Mouse (Mus musculus): ENCODE results near the gene Rhbdl3. TPM values are rescaled to one million over a fixed set of nuclear protein-coding genes. Genes with fewer than 3 reads are reported as not detected.

The Rhbdl3 gene
- polyA plus RNA-seq, 1 experiment from 2014 or later = 9.0 TPM

Other genes starting within 250 kb of the Rhbdl3 start
- 35.0 and 37.4 TPM in 2 replicates for gene Crlf3, start 219.9 kb upstream of the Rhbdl3 start, polyA plus RNA-seq (2014; fragmentation: Nextera tagmentation; extraction: Ambion mirVana)
- gene Atad5, start 211.5 kb upstream of the Rhbdl3 start, polyA plus RNA-seq (2014; fragmentation: Nextera tagmentation; extraction: Ambion mirVana) = 21.8 and 25.7 TPM in 2 replicates
- gene Tefm, start 158.7 kb upstream of the Rhbdl3 start, polyA plus RNA-seq (2014; fragmentation: Nextera tagmentation; extraction: Ambion mirVana) = 31.8 and 32.1 TPM in 2 replicates
- gene Adap2, start 146.8 kb upstream of the Rhbdl3 start, polyA plus RNA-seq (2014; fragmentation: Nextera tagmentation; extraction: Ambion mirVana) = 0.24 and 0.68 TPM in 2 replicates
- gene Rnf135, start 117.1 kb upstream of the Rhbdl3 start, polyA plus RNA-seq (2014; fragmentation: Nextera tagmentation; extraction: Ambion mirVana) = 3.0 and 3.3 TPM in 2 replicates
- gene Rhot1, start 91.9 kb upstream of the Rhbdl3 start, polyA plus RNA-seq (2014; fragmentation: Nextera tagmentation; extraction: Ambion mirVana) = 63.1 and 73.7 TPM in 2 replicates
- gene 5730455P16Rik, start 77.1 kb downstream of the Rhbdl3 start, polyA plus RNA-seq (2014; fragmentation: Nextera tagmentation; extraction: Ambion mirVana) = 26.9 and 27.1 TPM in 2 replicates
- gene Zfp207, start 82.4 kb downstream of the Rhbdl3 start, polyA plus RNA-seq (2014; fragmentation: Nextera tagmentation; extraction: Ambion mirVana) = 335 and 363 TPM in 2 replicates
- gene Psmd11, start 127.7 kb downstream of the Rhbdl3 start, polyA plus RNA-seq (2014; fragmentation: Nextera tagmentation; extraction: Ambion mirVana) = 333 and 347 TPM in 2 replicates
- gene Cdk5r1, start 176.1 kb downstream of the Rhbdl3 start, polyA plus RNA-seq (2014; fragmentation: Nextera tagmentation; extraction: Ambion mirVana) = 15.7 and 18.4 TPM in 2 replicates